Mouse (Mus musculus): ENCODE data around the gene Ccdc103. TPM values are rescaled to one million over a fixed set of nuclear protein-coding genes. Genes with fewer than 3 reads are reported as not detected.

The Ccdc103 gene
- polyA plus RNA-seq, 1 experiment from 2014 or later, result 0.93 TPM

DNA sequence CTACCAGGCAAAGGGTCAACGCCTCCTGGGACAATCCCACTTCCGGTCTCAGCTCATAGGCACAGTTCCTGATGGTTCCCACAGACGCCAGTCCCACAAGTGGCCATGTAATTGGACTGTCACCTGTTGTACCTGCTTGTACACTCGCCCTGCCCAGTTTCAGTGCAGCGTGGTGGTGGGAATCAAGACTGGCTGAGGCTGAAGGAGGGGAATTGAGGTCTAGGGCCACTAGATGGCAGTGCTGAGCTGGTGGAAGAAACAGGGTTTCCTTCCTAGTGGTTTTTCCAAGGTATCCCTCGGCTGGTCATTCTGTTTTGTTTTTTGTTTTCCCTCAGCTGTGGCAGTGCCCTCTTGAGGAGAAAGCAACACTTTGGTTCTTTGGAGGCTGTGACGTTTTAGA lies 19.8 kb downstream of the Ccdc103 start, which contains the start of gene Gfap:
Gene Gfap, minus strand, starts transcription at position 150 of the 400 bp plus-strand sequence.
- H3K9ac ChIP-seq (ENCODE audit: low read depth, low read length), result no peak within 1 kb of the TSS
- WGBS (ENCODE audit: insufficient replicate concordance), result 6% methylated on average over 7 of the region's 7 CpGs
- no peaks in the 10 kb centered on the region for H3K27me3 ChIP-seq (ENCODE audit: control insufficient read depth, insufficient read depth, low read depth, low read length)
- H3K4me2 ChIP-seq (ENCODE audit: low read depth, low read length), result no peak within 1 kb of the TSS
- peaks cover 10% of the 10 kb centered on the region for H3K4me1 ChIP-seq (ENCODE audit: control insufficient read depth, low read depth, low read length)
- H3K9me3 ChIP-seq (replicated peaks; ENCODE audit: control insufficient read depth, low read length), result no peaks in the 10 kb centered on the region
- peaks cover 10% of the 10 kb centered on the region for H3K36me3 ChIP-seq (ENCODE audit: control insufficient read depth, insufficient read depth)
- no peak within 1 kb of the TSS for H3K27ac ChIP-seq (ENCODE audit: low read length)
- no peak within 1 kb of the TSS for H3K4me3 ChIP-seq (ENCODE audit: low read depth, low read length)
- ATAC-seq (ENCODE audit: low read depth), result no peak

DNA sequence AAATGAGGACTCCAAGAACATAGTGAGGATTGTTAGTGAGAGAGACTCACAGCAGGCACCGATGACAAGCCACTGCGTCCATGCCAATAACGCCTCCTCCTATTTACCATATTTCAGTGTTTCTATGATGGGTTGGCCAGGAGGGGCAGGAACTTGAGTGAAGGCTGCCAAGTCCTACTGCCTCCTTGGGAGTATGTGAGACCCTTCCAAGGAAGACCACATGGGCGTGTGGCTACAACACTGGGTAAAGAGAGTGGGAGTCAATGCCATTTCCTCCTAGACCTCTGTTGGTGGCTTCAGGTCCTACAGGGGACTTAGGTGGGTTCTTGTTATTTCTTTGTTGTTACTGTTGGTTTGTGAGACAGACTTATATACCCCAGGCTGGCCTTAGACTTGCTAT lies 20.2 kb downstream of the Ccdc103 start:
- no peak overlapping the region for H3K27ac ChIP-seq (ENCODE audit: low read length)
- ATAC-seq (ENCODE audit: low read depth), result no peak
- 41% methylated on average over 4 of the region's 4 CpGs for WGBS (ENCODE audit: insufficient replicate concordance)
- H3K4me2 ChIP-seq (ENCODE audit: low read depth, low read length), result no peak overlapping the region
- H3K4me1 ChIP-seq (ENCODE audit: control insufficient read depth, low read depth, low read length), result peaks cover 6% of the 10 kb centered on the region
- H3K36me3 ChIP-seq (ENCODE audit: control insufficient read depth, insufficient read depth), result peaks cover 14% of the 10 kb centered on the region
- H3K9ac ChIP-seq (ENCODE audit: low read depth, low read length), result no peak overlapping the region
- no peaks in the 10 kb centered on the region for H3K27me3 ChIP-seq (ENCODE audit: control insufficient read depth, insufficient read depth, low read depth, low read length)
- H3K9me3 ChIP-seq (replicated peaks; ENCODE audit: control insufficient read depth, low read length), result no peaks in the 10 kb centered on the region
- no peak overlapping the region for H3K4me3 ChIP-seq (ENCODE audit: low read depth, low read length)

GRCm38 (mm10) chr11:102902107-102902506 lies 21.1 kb downstream of the Ccdc103 start:
- WGBS (ENCODE audit: insufficient replicate concordance), result 75% methylated on average over 5 of the region's 5 CpGs
- H3K27ac ChIP-seq (ENCODE audit: low read length), result no peak overlapping the region
- no peaks in the 10 kb centered on the region for H3K9me3 ChIP-seq (replicated peaks; ENCODE audit: control insufficient read depth, low read length)
- H3K27me3 ChIP-seq (ENCODE audit: control insufficient read depth, insufficient read depth, low read depth, low read length), result no peaks in the 10 kb centered on the region
- no peak overlapping the region for H3K4me2 ChIP-seq (ENCODE audit: low read depth, low read length)
- no peak for ATAC-seq (ENCODE audit: low read depth)
- H3K4me3 ChIP-seq (ENCODE audit: low read depth, low read length), result no peak overlapping the region
- H3K4me1 ChIP-seq (ENCODE audit: control insufficient read depth, low read depth, low read length), result no peaks in the 10 kb centered on the region; the same call in 1 of the 2 replicates
- H3K36me3 ChIP-seq (ENCODE audit: control insufficient read depth, insufficient read depth), result peaks cover 23% of the 10 kb centered on the region
- H3K9ac ChIP-seq (ENCODE audit: low read depth, low read length), result no peak overlapping the region

GRCm38 (mm10) chr11:102903654-102904053 lies 22.6 kb downstream of the Ccdc103 start:
- Histone ChIP-seq H3K27me3 (ENCODE audit: control insufficient read depth, insufficient read depth, low read depth, low read length) (no peaks in the 10 kb centered on the region), H3K27ac (ENCODE audit: low read length) (no peak overlapping the region), H3K9me3 (replicated peaks; ENCODE audit: control insufficient read depth, low read length) (no peaks in the 10 kb centered on the region), H3K4me3 (ENCODE audit: low read depth, low read length) (no peak overlapping the region), H3K4me2 (ENCODE audit: low read depth, low read length) (no peak overlapping the region), H3K4me1 (ENCODE audit: control insufficient read depth, low read depth, low read length) (no peaks in the 10 kb centered on the region; the same call in 1 of the 2 replicates), H3K36me3 (ENCODE audit: control insufficient read depth, insufficient read depth) (peaks cover 39% of the 10 kb centered on the region), H3K9ac (ENCODE audit: low read depth, low read length) (no peak overlapping the region)
- 78% methylated on average over 7 of the region's 7 CpGs for WGBS (ENCODE audit: insufficient replicate concordance)
- ATAC-seq (ENCODE audit: low read depth), result no peak

- no peak overlapping the region for H3K4me2 ChIP-seq (ENCODE audit: low read depth, low read length)
- H3K9ac ChIP-seq (ENCODE audit: low read depth, low read length), result no peak overlapping the region
- no peak overlapping the region for H3K4me3 ChIP-seq (ENCODE audit: low read depth, low read length)
- no peak overlapping the region for H3K27ac ChIP-seq (ENCODE audit: low read length)
- no peak for ATAC-seq (ENCODE audit: low read depth)
- peaks cover 97% of the 10 kb centered on the region for H3K36me3 ChIP-seq (ENCODE audit: control insufficient read depth, insufficient read depth)
- no peaks in the 10 kb centered on the region for H3K27me3 ChIP-seq (ENCODE audit: control insufficient read depth, insufficient read depth, low read depth, low read length)
- 81% methylated on average over 7 of the region's 7 CpGs for WGBS (ENCODE audit: insufficient replicate concordance)
- no peaks in the 10 kb centered on the region for H3K9me3 ChIP-seq (replicated peaks; ENCODE audit: control insufficient read depth, low read length)
- H3K4me1 ChIP-seq (ENCODE audit: control insufficient read depth, low read depth, low read length), result no peaks in the 10 kb centered on the region
These were observed 30.4 kb downstream of the Ccdc103 start for GRCm38 (mm10) chr11:102911376-102911775.

DNA sequence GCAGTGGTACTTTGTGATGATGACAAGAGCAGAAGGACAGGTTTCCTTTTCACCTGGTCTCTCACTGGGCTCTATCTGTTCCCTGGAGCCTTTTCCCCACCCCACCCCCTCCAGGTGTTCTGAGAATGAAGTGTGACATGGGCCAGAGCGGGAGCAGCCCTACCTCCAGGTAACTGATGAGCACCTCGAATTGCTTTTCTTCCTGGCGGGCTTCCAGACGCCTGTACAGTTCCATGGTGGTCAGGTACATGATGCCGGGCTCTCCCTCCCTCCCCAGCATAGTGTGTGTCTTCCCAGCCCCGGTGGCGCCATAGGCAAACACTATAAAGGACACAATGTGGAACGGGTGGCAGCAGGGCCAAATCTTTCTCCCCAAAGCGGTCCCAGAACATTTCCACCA lies 34.4 kb downstream of the Ccdc103 start:
- no peak overlapping the region for H3K9ac ChIP-seq (ENCODE audit: low read depth, low read length)
- no peaks in the 10 kb centered on the region for H3K9me3 ChIP-seq (replicated peaks; ENCODE audit: control insufficient read depth, low read length)
- H3K4me1 ChIP-seq (ENCODE audit: control insufficient read depth, low read depth, low read length), result no peaks in the 10 kb centered on the region
- WGBS (ENCODE audit: insufficient replicate concordance), result 90% methylated on average over 9 of the region's 9 CpGs
- H3K36me3 ChIP-seq (ENCODE audit: control insufficient read depth, insufficient read depth), result peaks cover 60% of the 10 kb centered on the region
- no peak overlapping the region for H3K27ac ChIP-seq (ENCODE audit: low read length)
- ATAC-seq (ENCODE audit: low read depth), result no peak
- no peak overlapping the region for H3K4me2 ChIP-seq (ENCODE audit: low read depth, low read length)
- H3K27me3 ChIP-seq (ENCODE audit: control insufficient read depth, insufficient read depth, low read depth, low read length), result no peaks in the 10 kb centered on the region
- H3K4me3 ChIP-seq (ENCODE audit: low read depth, low read length), result no peak overlapping the region

- peaks cover 45% of the 10 kb centered on the region for H3K36me3 ChIP-seq (ENCODE audit: control insufficient read depth, insufficient read depth)
- H3K4me2 ChIP-seq (ENCODE audit: low read depth, low read length), result no peak overlapping the region
- no peaks in the 10 kb centered on the region for H3K27me3 ChIP-seq (ENCODE audit: control insufficient read depth, insufficient read depth, low read depth, low read length)
- H3K4me1 ChIP-seq (ENCODE audit: control insufficient read depth, low read depth, low read length), result peaks cover 14% of the 10 kb centered on the region
- H3K27ac ChIP-seq (ENCODE audit: low read length), result no peak overlapping the region
- 78% methylated on average over 4 of the region's 4 CpGs for WGBS (ENCODE audit: insufficient replicate concordance)
- no peaks in the 10 kb centered on the region for H3K9me3 ChIP-seq (replicated peaks; ENCODE audit: control insufficient read depth, low read length)
- no peak for ATAC-seq (ENCODE audit: low read depth)
- no peak overlapping the region for H3K9ac ChIP-seq (ENCODE audit: low read depth, low read length)
- H3K4me3 ChIP-seq (ENCODE audit: low read depth, low read length), result no peak overlapping the region
These were observed 37.1 kb downstream of the Ccdc103 start for GRCm38 (mm10) chr11:102918077-102918476.

- Histone ChIP-seq H3K9me3 (replicated peaks; ENCODE audit: control insufficient read depth, low read length) (no peaks in the 10 kb centered on the region), H3K9ac (ENCODE audit: low read depth, low read length) (no peak overlapping the region), H3K27me3 (ENCODE audit: control insufficient read depth, insufficient read depth, low read depth, low read length) (no peaks in the 10 kb centered on the region), H3K4me3 (ENCODE audit: low read depth, low read length) (no peak overlapping the region), H3K4me1 (ENCODE audit: control insufficient read depth, low read depth, low read length) (peaks cover 18% of the 10 kb centered on the region), H3K27ac (ENCODE audit: low read length) (0 out of 2 replicates have a peak overlapping the region, but pooled peaks have one; percentile 10), H3K36me3 (ENCODE audit: control insufficient read depth, insufficient read depth) (peaks cover 10% of the 10 kb centered on the region), H3K4me2 (ENCODE audit: low read depth, low read length) (no peak overlapping the region)
- WGBS (ENCODE audit: insufficient replicate concordance), result 87% methylated on average over 6 of the region's 6 CpGs
- no peak for ATAC-seq (ENCODE audit: low read depth)
These were observed 40.5 kb downstream of the Ccdc103 start for GRCm38 (mm10) chr11:102921491-102921890.

- under 1% methylated on average over 62 of the region's 62 CpGs for WGBS (ENCODE audit: insufficient replicate concordance)
- Histone ChIP-seq H3K36me3 (ENCODE audit: control insufficient read depth, insufficient read depth) (peaks cover 9% of the 10 kb centered on the region), H3K27me3 (ENCODE audit: control insufficient read depth, insufficient read depth, low read depth, low read length) (no peaks in the 10 kb centered on the region), H3K4me3 (ENCODE audit: low read depth, low read length) (peak within 1 kb of the TSS; percentile 94), H3K9ac (ENCODE audit: low read depth, low read length) (peak within 1 kb of the TSS; percentile 95), H3K4me2 (ENCODE audit: low read depth, low read length) (peak within 1 kb of the TSS; percentile 74), H3K4me1 (ENCODE audit: control insufficient read depth, low read depth, low read length) (peaks cover 18% of the 10 kb centered on the region), H3K27ac (ENCODE audit: low read length) (peak within 1 kb of the TSS; percentile 97), H3K9me3 (replicated peaks; ENCODE audit: control insufficient read depth, low read length) (no peaks in the 10 kb centered on the region)
- ATAC-seq (ENCODE audit: low read depth), result peak; percentile 93
These were observed 43.8 kb downstream of the Ccdc103 start, which contains the start of gene Kif18b for GRCm38 (mm10) chr11:102924557-102925350. Gene Kif18b, minus strand, starts transcription at chr11:102925124.

Data from liver, embryonic 16.5 days (tissue).